Mouse (Mus musculus) hindbrain, embryonic 13.5 days (tissue): Measurements from ENCODE around the gene 4930578C19Rik. TPM values are rescaled to one million over a fixed set of nuclear protein-coding genes. Genes with fewer than 3 reads are reported as not detected.

Experiments
- ATAC-seq: fragments of 200-750 bp; cut with Nextera tagmentation; 2 replicates; pipeline ENCODE4 v1.8.0; 2017; ENCODE audit warnings: moderate TSS enrichment; ENCODE audit not compliant: low FRiP score
- H3K27ac ChIP-seq: fragments of 300-500 bp; sonication (generic); 2 replicates; pipeline ENCODE4 v1.5.1; 2015; ENCODE audit warnings: inconsistent platforms, mild to moderate bottlenecking, moderate library complexity
- H3K27me3 ChIP-seq: fragments of 300-500 bp; sonication (generic); 2 replicates; pipeline ENCODE4 v1.6.1; 2015; ENCODE audit warnings: mild to moderate bottlenecking, inconsistent platforms
- H3K36me3 ChIP-seq: fragments of 300-500 bp; sonication (generic); 2 replicates; pipeline ENCODE4 v1.6.1; 2015; ENCODE audit warnings: mild to moderate bottlenecking, inconsistent platforms
- H3K4me1 ChIP-seq: fragments of 300-500 bp; sonication (generic); replicated peaks from 2 replicates; pipeline ENCODE4 v1.6.1; 2015; ENCODE audit warnings: inconsistent platforms
- H3K4me2 ChIP-seq: fragments of 300-500 bp; sonication (generic); 2 replicates; pipeline ENCODE4 v1.6.1; 2015; ENCODE audit warnings: inconsistent platforms, mild to moderate bottlenecking, moderate library complexity
- H3K4me3 ChIP-seq: fragments of 300-500 bp; sonication (generic); 2 replicates; pipeline ENCODE4 v1.5.1; 2015; ENCODE audit warnings: mild to moderate bottlenecking, inconsistent platforms
- H3K9ac ChIP-seq: fragments of 300-500 bp; sonication (generic); 2 replicates; pipeline ENCODE4 v1.6.1; 2015; ENCODE audit warnings: mild to moderate bottlenecking, inconsistent platforms
- H3K9me3 ChIP-seq: fragments of 300-500 bp; sonication (generic); 2 replicates; pipeline ENCODE4 v1.6.1; 2016; ENCODE audit warnings: inconsistent platforms
- WGBS: fragments of 180-500 bp; shearing (Covaris S2); methylation state at CpG from one replicate; pipeline ENCODE4 v1.1.7; 2015; 5-methylcytosine and 5-hydroxymethylcytosine counted together
- polyA plus RNA-seq: library from polyadenylated mRNA; unstranded; fragments of >200 nt; fragmentation: Nextera tagmentation; extraction: Ambion mirVana; gene quantifications from 2 replicates; pipeline ENCODE4 v1.2.1, GENCODE M21; 2015

Gene 4930578C19Rik
- polyA plus RNA-seq: 0.63 and 0.66 TPM in 2 replicates

- Histone ChIP-seq H3K9me3 (no peaks in the 10 kb centered on the region), H3K4me3 (no peak within 1 kb of the TSS), H3K27me3 (no peaks in the 10 kb centered on the region), H3K27ac (no peak within 1 kb of the TSS), H3K9ac (no peak within 1 kb of the TSS), H3K4me2 (no peak within 1 kb of the TSS), H3K4me1 (no peaks in the 10 kb centered on the region), H3K36me3 (no peaks in the 10 kb centered on the region)
- no peak for ATAC-seq
- 82% methylated on average over 8 of the region's 8 CpGs for WGBS
These were observed at the start of gene 4930578C19Rik for GRCm38 (mm10) chrX:18461198-18461601. 4930578C19Rik (minus strand) TSS chrX:18461397.

DNA sequence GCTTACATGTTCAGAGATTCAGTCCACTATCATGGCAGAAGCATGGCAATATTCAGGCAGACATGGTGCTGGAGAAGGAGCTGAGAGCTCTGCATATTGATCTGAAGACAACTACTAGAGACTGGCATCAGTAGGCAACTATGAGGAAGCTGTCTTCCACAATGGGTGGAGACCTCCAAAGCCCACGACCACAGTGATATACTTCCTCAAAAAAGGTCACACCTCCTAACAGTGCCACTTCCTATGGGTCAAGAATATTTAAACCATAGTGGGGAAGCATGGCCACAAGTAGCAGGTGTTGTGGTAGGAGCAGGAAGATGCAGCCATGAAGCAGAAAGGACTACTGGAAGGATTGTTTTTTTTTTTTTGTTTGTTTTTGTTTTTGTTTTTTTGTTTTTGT lies 6.5 kb upstream of the 4930578C19Rik start:
- WGBS: 63% methylated on average over 1 of the region's 1 CpGs
- H3K36me3 ChIP-seq: no peaks in the 10 kb centered on the region
- no peaks in the 10 kb centered on the region for H3K27me3 ChIP-seq
- H3K4me2 ChIP-seq: no peak overlapping the region
- no peak overlapping the region for H3K4me3 ChIP-seq
- H3K27ac ChIP-seq: no peak overlapping the region
- no peaks in the 10 kb centered on the region for H3K9me3 ChIP-seq
- no peaks in the 10 kb centered on the region for H3K4me1 ChIP-seq
- no peak overlapping the region for H3K9ac ChIP-seq
- ATAC-seq: no peak

- H3K27me3 ChIP-seq: no peaks in the 10 kb centered on the region
- WGBS: 85% methylated on average over 1 of the region's 1 CpGs
- H3K27ac ChIP-seq: no peak overlapping the region
- no peaks in the 10 kb centered on the region for H3K36me3 ChIP-seq
- no peak overlapping the region for H3K9ac ChIP-seq
- no peak for ATAC-seq
- H3K4me2 ChIP-seq: no peak overlapping the region
- no peaks in the 10 kb centered on the region for H3K4me1 ChIP-seq
- no peaks in the 10 kb centered on the region for H3K9me3 ChIP-seq
- H3K4me3 ChIP-seq: no peak overlapping the region
These were observed 1.7 kb upstream of the 4930578C19Rik start for GRCm38 (mm10) chrX:18462879-18463278.

DNA sequence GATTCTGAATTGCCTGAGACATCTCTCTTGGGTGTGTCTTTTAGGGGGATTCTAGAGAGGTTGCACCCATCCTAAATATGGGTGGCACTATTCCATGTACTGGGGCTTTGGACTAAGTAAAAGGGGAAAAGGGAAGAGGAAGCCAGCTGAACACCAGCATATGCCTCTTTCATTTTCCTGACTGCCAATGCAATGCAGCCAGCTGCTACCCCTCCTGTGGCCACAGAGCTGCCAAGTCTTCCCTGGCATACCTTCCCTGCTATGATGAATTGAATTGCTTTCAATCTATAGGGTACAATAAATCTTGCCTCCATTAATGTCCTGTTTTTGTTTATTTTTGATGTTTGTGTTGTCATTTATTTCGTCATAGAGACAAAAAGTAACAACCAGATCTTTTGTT lies 9.6 kb downstream of the 4930578C19Rik start:
- no peak overlapping the region for H3K4me2 ChIP-seq
- no peak overlapping the region for H3K9ac ChIP-seq
- no peaks in the 10 kb centered on the region for H3K36me3 ChIP-seq
- H3K27me3 ChIP-seq: no peaks in the 10 kb centered on the region
- H3K27ac ChIP-seq: no peak overlapping the region
- H3K4me1 ChIP-seq: no peaks in the 10 kb centered on the region
- 48% methylated on average over 1 of the region's 1 CpGs for WGBS
- H3K4me3 ChIP-seq: no peak overlapping the region
- no peak for ATAC-seq
- H3K9me3 ChIP-seq: no peaks in the 10 kb centered on the region

DNA sequence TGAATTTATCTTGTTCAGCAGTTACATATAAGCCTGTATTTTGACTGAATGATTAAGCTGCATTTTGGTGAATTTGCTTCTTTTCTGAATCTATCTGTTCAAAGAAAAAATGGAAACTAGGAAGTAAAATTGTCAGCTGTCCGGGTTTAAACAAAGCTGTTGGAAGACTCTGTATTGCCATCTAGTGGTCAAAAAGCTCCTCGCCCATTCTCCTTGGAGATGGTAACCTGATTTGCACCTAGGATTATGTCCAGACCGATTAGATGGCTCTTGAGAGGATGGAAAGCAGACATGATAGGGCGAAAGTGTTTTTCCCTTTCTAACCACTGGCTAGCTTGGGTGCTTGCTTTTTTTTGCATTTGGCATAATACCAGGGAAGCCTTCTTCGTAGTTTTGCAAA lies 19.1 kb downstream of the 4930578C19Rik start:
- ATAC-seq: no peak

DNA sequence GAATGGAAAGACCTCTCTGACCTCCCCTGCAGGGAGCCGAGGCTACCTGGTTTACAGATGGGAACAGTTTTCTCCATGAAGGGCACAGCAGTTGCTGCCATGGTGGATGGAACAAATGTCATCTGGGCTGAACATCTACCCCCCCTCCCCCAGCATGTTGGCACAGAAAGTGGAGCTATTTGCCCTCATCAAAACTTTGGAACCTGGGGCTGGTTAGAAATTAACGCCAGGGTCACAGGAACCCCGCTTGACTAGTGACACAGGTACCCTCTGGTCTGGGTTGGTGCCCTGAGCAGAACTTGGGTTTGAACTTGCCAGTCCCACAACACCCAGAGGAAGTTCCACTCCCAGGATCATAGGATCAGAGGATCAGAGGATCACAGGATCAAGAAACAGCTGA lies 35.7 kb downstream of the 4930578C19Rik start:
- Histone ChIP-seq H3K36me3 (no peaks in the 10 kb centered on the region), H3K4me3 (no peak overlapping the region), H3K9me3 (no peaks in the 10 kb centered on the region), H3K9ac (no peak overlapping the region), H3K27me3 (no peaks in the 10 kb centered on the region), H3K27ac (no peak overlapping the region), H3K4me1 (no peaks in the 10 kb centered on the region), H3K4me2 (no peak overlapping the region)
- ATAC-seq: no peak
- WGBS: 93% methylated on average over 3 of the region's 3 CpGs

More for the DNA sequence above, 19.1 kb downstream of the 4930578C19Rik start:
- Histone ChIP-seq H3K4me1 (no peaks in the 10 kb centered on the region), H3K9me3 (no peaks in the 10 kb centered on the region), H3K4me2 (no peak overlapping the region), H3K27me3 (no peaks in the 10 kb centered on the region), H3K36me3 (no peaks in the 10 kb centered on the region), H3K9ac (no peak overlapping the region), H3K27ac (no peak overlapping the region), H3K4me3 (no peak overlapping the region)
- 43% methylated on average over 5 of the region's 5 CpGs for WGBS

DNA sequence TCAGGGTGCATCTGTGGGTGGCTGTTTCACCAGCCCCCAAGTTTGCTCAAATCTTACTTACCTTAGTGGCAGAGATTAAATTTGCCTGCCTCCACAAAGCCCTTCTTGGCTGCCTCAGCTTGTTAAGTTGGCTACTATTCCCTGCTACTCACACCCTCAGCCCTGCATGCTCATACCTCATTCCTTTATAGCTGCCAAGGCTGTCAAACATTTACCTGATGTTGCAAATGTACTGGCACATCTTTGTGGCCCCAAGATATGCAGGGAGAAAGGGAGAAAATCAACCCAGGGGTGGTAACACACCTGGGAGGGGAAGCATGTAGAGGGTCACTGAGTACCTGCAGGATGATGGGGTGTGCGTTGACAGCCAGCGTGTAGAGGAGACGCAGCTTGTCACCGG lies 38.0 kb downstream of the 4930578C19Rik start:
- Histone ChIP-seq H3K27ac (no peak overlapping the region), H3K9me3 (no peaks in the 10 kb centered on the region), H3K4me1 (no peaks in the 10 kb centered on the region), H3K4me3 (no peak overlapping the region), H3K9ac (no peak overlapping the region), H3K36me3 (no peaks in the 10 kb centered on the region), H3K27me3 (no peaks in the 10 kb centered on the region), H3K4me2 (no peak overlapping the region)
- ATAC-seq: no peak
- 93% methylated on average over 4 of the region's 4 CpGs for WGBS

DNA sequence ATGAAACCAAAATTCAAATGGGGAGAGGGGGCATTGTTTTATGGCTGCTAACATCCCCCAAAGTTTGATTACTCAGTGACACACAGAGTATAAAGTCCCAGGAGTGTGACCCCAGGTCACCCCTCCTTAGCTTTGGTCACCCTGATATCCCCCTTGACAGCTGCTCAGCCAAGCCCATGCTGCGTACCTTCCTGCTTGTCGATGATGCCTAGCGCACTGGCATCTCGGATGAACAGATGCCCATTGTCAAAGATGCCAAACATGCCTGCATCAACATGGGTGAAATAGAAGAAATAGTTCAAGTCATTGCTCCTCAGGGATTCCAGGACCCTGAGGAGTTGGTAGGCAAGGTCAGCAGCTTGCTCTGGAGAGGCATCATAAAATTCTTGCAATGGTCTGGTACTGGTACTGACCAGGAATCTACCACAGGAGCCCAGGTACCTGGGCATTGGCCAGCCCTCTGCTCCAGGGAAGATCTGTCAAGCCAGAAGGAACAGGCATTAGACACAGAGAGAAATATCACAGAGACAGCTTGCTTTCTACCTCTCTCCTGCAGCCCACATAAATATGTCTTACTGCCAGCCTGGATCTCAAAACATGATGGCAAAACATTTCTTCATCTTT lies 40.9 kb downstream of the 4930578C19Rik start:
- Histone ChIP-seq H3K9me3 (no peaks in the 10 kb centered on the region), H3K4me3 (no peak overlapping the region), H3K4me2 (no peak overlapping the region), H3K9ac (no peak overlapping the region), H3K4me1 (no peaks in the 10 kb centered on the region), H3K36me3 (no peaks in the 10 kb centered on the region), H3K27me3 (no peaks in the 10 kb centered on the region), H3K27ac (no peak overlapping the region)
- no peak for ATAC-seq
- WGBS: 95% methylated on average over 4 of the region's 4 CpGs

- Histone ChIP-seq H3K4me1 (no peaks in the 10 kb centered on the region), H3K27me3 (no peaks in the 10 kb centered on the region), H3K36me3 (no peaks in the 10 kb centered on the region), H3K27ac (no peak overlapping the region), H3K4me3 (no peak overlapping the region), H3K9me3 (no peaks in the 10 kb centered on the region), H3K9ac (no peak overlapping the region), H3K4me2 (no peak overlapping the region)
- ATAC-seq: no peak
- 50% methylated on average over 1 of the region's 1 CpGs for WGBS
These were observed 42.2 kb downstream of the 4930578C19Rik start for GRCm38 (mm10) chrX:18418977-18419376.

DNA sequence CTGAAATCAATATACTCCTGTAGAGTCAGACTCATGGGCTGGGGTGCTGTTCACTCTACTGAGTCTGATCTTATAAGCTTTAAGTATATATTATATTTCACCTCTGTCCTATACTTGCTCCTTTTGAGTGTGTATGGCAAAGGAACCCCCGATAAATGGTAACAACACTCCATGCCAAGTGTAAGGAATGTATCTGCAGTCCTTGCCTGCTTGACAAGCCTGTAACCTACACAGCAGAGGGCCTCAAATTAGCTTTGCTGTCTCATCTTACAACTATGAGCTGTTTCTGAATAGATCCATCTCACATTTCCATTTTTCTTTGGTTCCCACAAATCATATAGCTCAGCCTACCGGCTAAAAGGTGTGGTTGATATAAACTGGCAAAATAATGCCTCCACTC lies 46.6 kb downstream of the 4930578C19Rik start:
- Histone ChIP-seq H3K36me3 (no peaks in the 10 kb centered on the region), H3K27ac (no peak overlapping the region), H3K4me1 (no peaks in the 10 kb centered on the region), H3K27me3 (no peaks in the 10 kb centered on the region), H3K9me3 (no peaks in the 10 kb centered on the region), H3K4me3 (no peak overlapping the region), H3K4me2 (no peak overlapping the region), H3K9ac (no peak overlapping the region)
- 86% methylated on average over 2 of the region's 2 CpGs for WGBS
- no peak for ATAC-seq

- H3K27me3 ChIP-seq: no peaks in the 10 kb centered on the region
- no peak overlapping the region for H3K4me3 ChIP-seq
- H3K9me3 ChIP-seq: no peaks in the 10 kb centered on the region
- H3K27ac ChIP-seq: no peak overlapping the region
- no peaks in the 10 kb centered on the region for H3K36me3 ChIP-seq
- H3K4me1 ChIP-seq: no peaks in the 10 kb centered on the region
- WGBS: 85% methylated on average over 10 of the region's 10 CpGs
- no peak overlapping the region for H3K9ac ChIP-seq
- H3K4me2 ChIP-seq: no peak overlapping the region
- ATAC-seq: no peak
These were observed 49.9 kb downstream of the 4930578C19Rik start for GRCm38 (mm10) chrX:18411071-18411840.

- no peak overlapping the region for H3K9ac ChIP-seq
- no peak for ATAC-seq
- 59% methylated on average over 2 of the region's 2 CpGs for WGBS
- H3K27me3 ChIP-seq: no peaks in the 10 kb centered on the region
- H3K36me3 ChIP-seq: no peaks in the 10 kb centered on the region
- no peak overlapping the region for H3K4me2 ChIP-seq
- no peaks in the 10 kb centered on the region for H3K4me1 ChIP-seq
- H3K4me3 ChIP-seq: no peak overlapping the region
- H3K27ac ChIP-seq: no peak overlapping the region
- H3K9me3 ChIP-seq: no peaks in the 10 kb centered on the region
These were observed 51.6 kb downstream of the 4930578C19Rik start for GRCm38 (mm10) chrX:18409598-18409997.

DNA sequence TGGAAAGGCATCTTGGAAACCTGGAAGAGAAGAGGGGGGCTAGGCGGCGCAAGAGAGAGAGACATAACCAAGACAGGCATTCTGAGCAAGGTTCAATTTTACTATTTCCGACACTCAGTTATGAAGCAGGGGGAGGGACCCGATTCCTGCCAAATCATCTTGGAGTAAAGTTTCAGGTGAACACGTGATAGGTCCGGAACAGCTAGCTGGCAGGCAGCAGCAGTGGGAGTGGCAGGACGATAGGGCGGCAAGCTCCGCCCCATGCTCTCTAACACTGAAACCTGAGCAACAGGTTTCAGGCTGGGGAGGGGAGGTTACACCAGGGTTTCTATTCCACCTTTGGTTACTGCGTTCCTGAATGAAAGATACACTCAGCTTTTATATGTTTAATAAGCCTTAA lies 58.9 kb downstream of the 4930578C19Rik start:
- H3K4me3 ChIP-seq: no peak overlapping the region
- H3K36me3 ChIP-seq: no peaks in the 10 kb centered on the region
- no peaks in the 10 kb centered on the region for H3K9me3 ChIP-seq
- ATAC-seq: no peak
- no peak overlapping the region for H3K9ac ChIP-seq
- WGBS: 57% methylated on average over 10 of the region's 10 CpGs
- H3K27me3 ChIP-seq: no peaks in the 10 kb centered on the region
- H3K27ac ChIP-seq: no peak overlapping the region
- H3K4me1 ChIP-seq: no peaks in the 10 kb centered on the region
- no peak overlapping the region for H3K4me2 ChIP-seq
